Mouse (Mus musculus): ENCODE data around the gene Klhl10. TPM values are rescaled to one million over a fixed set of nuclear protein-coding genes. Genes with fewer than 3 reads are reported as not detected.

Klhl10 gene
- total and polyA plus RNA-seq, 3 experiments, result 0.98 to 2.2 TPM; not detected in 1

GRCm38 (mm10) chr11:100413541-100413940 is 28.2 kb upstream of the Klhl10 start:
- Histone ChIP-seq H3K4me1 (ENCODE audit: insufficient read depth, low read depth, low read length) (no peaks in the 10 kb centered on the region; the same call in 1 of the 2 replicates), H3K36me3 (replicated peaks) (no peaks in the 10 kb centered on the region), H3K4me3 (ENCODE audit: low read depth, low read length) (no peak overlapping the region), H3K27me3 (ENCODE audit: insufficient read depth, low read length) (peaks cover 46% of the 10 kb centered on the region; the same call in 1 of the 2 replicates), H3K9me3 (replicated peaks) (0 out of 2 replicates have a peak, but pooled peaks cover 3% of the 10 kb centered on the region)
- no peak for TF ChIP-seq TAL1 (conservative IDR thresholded peaks at IDR 0.05; ENCODE audit: low read depth, low read length)
- TF ChIP-seq GATA1 (IDR thresholded peaks at IDR 0.05; ENCODE audit: borderline replicate concordance, low read length), result no peak
- TF ChIP-seq CTCF (IDR thresholded peaks at IDR 0.05; ENCODE audit: low read depth, low read length), result no peak
- no peak for TF ChIP-seq GATA2 (IDR thresholded peaks at IDR 0.05; ENCODE audit: borderline replicate concordance, low read depth, low read length)
- no peak for TF ChIP-seq POLR2AphosphoS5 (IDR thresholded peaks at IDR 0.05; ENCODE audit: insufficient replicate concordance, low read depth, low read length)
- DNase-seq (ENCODE audit: low spot score), result no peak
- no peak for ATAC-seq (ENCODE audit: extremely low read depth, insufficient number of reproducible peaks, low FRiP score, poor library complexity, severe bottlenecking)

GRCm38 (mm10) chr11:100414021-100414913 is 27.4 kb upstream of the Klhl10 start, which contains the start of gene P3h4:
TSS of gene P3h4 (minus strand) at chr11:100414836.
- DNase-seq (ENCODE audit: low spot score), result no peak
- Histone ChIP-seq H3K4me1 (ENCODE audit: insufficient read depth, low read depth, low read length) (no peaks in the 10 kb centered on the region; the same call in 1 of the 2 replicates), H3K4me3 (ENCODE audit: low read depth, low read length) (no peak within 1 kb of the TSS), H3K27me3 (ENCODE audit: insufficient read depth, low read length) (peaks cover 41% of the 10 kb centered on the region; the same call in 1 of the 2 replicates), H3K9me3 (replicated peaks) (0 out of 2 replicates have a peak, but pooled peaks cover 3% of the 10 kb centered on the region), H3K36me3 (replicated peaks) (no peaks in the 10 kb centered on the region)
- TF ChIP-seq GATA1 (IDR thresholded peaks at IDR 0.05; ENCODE audit: borderline replicate concordance, low read length) (no peak), TAL1 (conservative IDR thresholded peaks at IDR 0.05; ENCODE audit: low read depth, low read length) (no peak), POLR2AphosphoS5 (IDR thresholded peaks at IDR 0.05; ENCODE audit: insufficient replicate concordance, low read depth, low read length) (no peak), CTCF (IDR thresholded peaks at IDR 0.05; ENCODE audit: low read depth, low read length) (no peak), GATA2 (IDR thresholded peaks at IDR 0.05; ENCODE audit: borderline replicate concordance, low read depth, low read length) (no peak)
- no peak for ATAC-seq (ENCODE audit: extremely low read depth, insufficient number of reproducible peaks, low FRiP score, poor library complexity, severe bottlenecking)

GRCm38 (mm10) chr11:100414914-100415822 is 26.5 kb upstream of the Klhl10 start, which contains the start of gene Fkbp10:
TSS of gene Fkbp10 (plus strand) at chr11:100415697.
- no peak for ATAC-seq (ENCODE audit: extremely low read depth, insufficient number of reproducible peaks, low FRiP score, poor library complexity, severe bottlenecking)
- H3K4me1 ChIP-seq (ENCODE audit: insufficient read depth, low read depth, low read length), result no peaks in the 10 kb centered on the region; the same call in 1 of the 2 replicates
- H3K9me3 ChIP-seq (replicated peaks), result 0 out of 2 replicates have a peak, but pooled peaks cover 3% of the 10 kb centered on the region
- H3K36me3 ChIP-seq (replicated peaks), result no peaks in the 10 kb centered on the region
- H3K27me3 ChIP-seq (ENCODE audit: insufficient read depth, low read length), result peaks cover 36% of the 10 kb centered on the region
- TF ChIP-seq GATA2 (IDR thresholded peaks at IDR 0.05; ENCODE audit: borderline replicate concordance, low read depth, low read length) (no peak), GATA1 (IDR thresholded peaks at IDR 0.05; ENCODE audit: borderline replicate concordance, low read length) (no peak), POLR2AphosphoS5 (IDR thresholded peaks at IDR 0.05; ENCODE audit: insufficient replicate concordance, low read depth, low read length) (no peak), TAL1 (conservative IDR thresholded peaks at IDR 0.05; ENCODE audit: low read depth, low read length) (no peak), CTCF (IDR thresholded peaks at IDR 0.05; ENCODE audit: low read depth, low read length) (no peak)
- no peak within 1 kb of the TSS for H3K4me3 ChIP-seq (ENCODE audit: low read depth, low read length)
- DNase-seq (ENCODE audit: low spot score), result no peak

GRCm38 (mm10) chr11:100421537-100421936 is 20.2 kb upstream of the Klhl10 start:
- Histone ChIP-seq H3K9me3 (replicated peaks) (no peaks in the 10 kb centered on the region), H3K4me3 (ENCODE audit: low read depth, low read length) (no peak overlapping the region), H3K4me1 (ENCODE audit: insufficient read depth, low read depth, low read length) (peaks cover 9% of the 10 kb centered on the region), H3K27me3 (ENCODE audit: insufficient read depth, low read length) (peaks cover 40% of the 10 kb centered on the region), H3K36me3 (replicated peaks) (no peaks in the 10 kb centered on the region)
- no peak for TF ChIP-seq CTCF (IDR thresholded peaks at IDR 0.05; ENCODE audit: low read depth, low read length)
- TF ChIP-seq TAL1 (conservative IDR thresholded peaks at IDR 0.05; ENCODE audit: low read depth, low read length), result no peak
- TF ChIP-seq GATA2 (IDR thresholded peaks at IDR 0.05; ENCODE audit: borderline replicate concordance, low read depth, low read length), result no peak
- TF ChIP-seq POLR2AphosphoS5 (IDR thresholded peaks at IDR 0.05; ENCODE audit: insufficient replicate concordance, low read depth, low read length), result no peak
- no peak for TF ChIP-seq GATA1 (IDR thresholded peaks at IDR 0.05; ENCODE audit: borderline replicate concordance, low read length)
- ATAC-seq (ENCODE audit: extremely low read depth, insufficient number of reproducible peaks, low FRiP score, poor library complexity, severe bottlenecking), result no peak
- no peak for DNase-seq (ENCODE audit: low spot score)

GRCm38 (mm10) chr11:100423836-100424235 is 17.9 kb upstream of the Klhl10 start:
- H3K9me3 ChIP-seq (replicated peaks), result no peaks in the 10 kb centered on the region
- peaks cover 5% of the 10 kb centered on the region for H3K36me3 ChIP-seq (replicated peaks)
- DNase-seq (ENCODE audit: low spot score) (no peak), ATAC-seq (ENCODE audit: extremely low read depth, insufficient number of reproducible peaks, low FRiP score, poor library complexity, severe bottlenecking) (no peak)
- H3K27me3 ChIP-seq (ENCODE audit: insufficient read depth, low read length), result peaks cover 39% of the 10 kb centered on the region
- H3K4me3 ChIP-seq (ENCODE audit: low read depth, low read length), result no peak overlapping the region
- TF ChIP-seq CTCF (IDR thresholded peaks at IDR 0.05; ENCODE audit: low read depth, low read length) (no peak), TAL1 (conservative IDR thresholded peaks at IDR 0.05; ENCODE audit: low read depth, low read length) (no peak), POLR2AphosphoS5 (IDR thresholded peaks at IDR 0.05; ENCODE audit: insufficient replicate concordance, low read depth, low read length) (no peak), GATA2 (IDR thresholded peaks at IDR 0.05; ENCODE audit: borderline replicate concordance, low read depth, low read length) (no peak), GATA1 (IDR thresholded peaks at IDR 0.05; ENCODE audit: borderline replicate concordance, low read length) (no peak)
- peaks cover 12% of the 10 kb centered on the region for H3K4me1 ChIP-seq (ENCODE audit: insufficient read depth, low read depth, low read length)
